Mouse (Mus musculus) hindbrain, embryonic 13.5 days (tissue): ENCODE results near the gene Olfr545. TPM values are rescaled to one million over a fixed set of nuclear protein-coding genes. Genes with fewer than 3 reads are reported as not detected.
A peak's percentile ranks its signal among the peaks of the same experiment; 100 is the strongest.
"Not testable (repeated sequence)": the region's sequence is repeated elsewhere in the genome, so short reads cannot be mapped to it uniquely, and the experiment has no call there.

ENCODE experiments used
- ATAC-seq: fragments of 200-750 bp; cut with Nextera tagmentation; 2 replicates; pipeline ENCODE4 v1.8.0; 2017; ENCODE audit warnings: moderate TSS enrichment; ENCODE audit not compliant: low FRiP score
- H3K27ac ChIP-seq: fragments of 300-500 bp; sonication (generic); 2 replicates; pipeline ENCODE4 v1.5.1; 2015; ENCODE audit warnings: inconsistent platforms, mild to moderate bottlenecking, moderate library complexity
- H3K27me3 ChIP-seq: fragments of 300-500 bp; sonication (generic); 2 replicates; pipeline ENCODE4 v1.6.1; 2015; ENCODE audit warnings: mild to moderate bottlenecking, inconsistent platforms
- H3K36me3 ChIP-seq: fragments of 300-500 bp; sonication (generic); 2 replicates; pipeline ENCODE4 v1.6.1; 2015; ENCODE audit warnings: mild to moderate bottlenecking, inconsistent platforms
- H3K4me1 ChIP-seq: fragments of 300-500 bp; sonication (generic); replicated peaks from 2 replicates; pipeline ENCODE4 v1.6.1; 2015; ENCODE audit warnings: inconsistent platforms
- H3K4me2 ChIP-seq: fragments of 300-500 bp; sonication (generic); 2 replicates; pipeline ENCODE4 v1.6.1; 2015; ENCODE audit warnings: inconsistent platforms, mild to moderate bottlenecking, moderate library complexity
- H3K4me3 ChIP-seq: fragments of 300-500 bp; sonication (generic); 2 replicates; pipeline ENCODE4 v1.5.1; 2015; ENCODE audit warnings: mild to moderate bottlenecking, inconsistent platforms
- H3K9ac ChIP-seq: fragments of 300-500 bp; sonication (generic); 2 replicates; pipeline ENCODE4 v1.6.1; 2015; ENCODE audit warnings: mild to moderate bottlenecking, inconsistent platforms
- H3K9me3 ChIP-seq: fragments of 300-500 bp; sonication (generic); 2 replicates; pipeline ENCODE4 v1.6.1; 2016; ENCODE audit warnings: inconsistent platforms
- WGBS: fragments of 180-500 bp; shearing (Covaris S2); methylation state at CpG from one replicate; pipeline ENCODE4 v1.1.7; 2015; 5-methylcytosine and 5-hydroxymethylcytosine counted together
- polyA plus RNA-seq: library from polyadenylated mRNA; unstranded; fragments of >200 nt; fragmentation: Nextera tagmentation; extraction: Ambion mirVana; gene quantifications from 2 replicates; pipeline ENCODE4 v1.2.1, GENCODE M21; 2015

Gene Olfr545
- polyA plus RNA-seq, 1 experiment from 2014 or later = 0.14 TPM

DNA sequence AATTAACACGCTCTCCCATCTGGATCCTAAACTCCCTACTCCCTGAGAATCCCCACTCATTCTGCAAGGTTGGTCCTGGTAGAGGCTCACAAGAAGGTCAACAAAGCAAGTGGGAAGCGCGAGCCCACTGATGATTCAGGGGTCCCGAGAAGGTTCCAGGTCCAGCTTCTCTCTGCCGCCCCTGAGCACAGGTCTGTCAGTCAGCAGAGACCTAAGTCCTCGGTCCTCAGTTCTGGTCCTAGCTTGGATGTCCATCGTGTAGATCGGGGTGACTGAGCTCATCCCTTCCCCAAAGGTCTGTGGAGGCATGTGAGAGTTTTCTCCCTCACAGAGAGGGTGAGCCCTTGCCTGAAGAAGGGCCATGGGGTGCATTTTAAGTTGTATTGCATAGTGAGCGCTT lies 8.7 kb upstream of the Olfr545 start:
- Histone ChIP-seq H3K4me1 (0 out of 2 replicates have a peak, but pooled peaks cover 3% of the 10 kb centered on the region), H3K27ac (no peak overlapping the region), H3K9me3 (no peaks in the 10 kb centered on the region), H3K9ac (no peak overlapping the region), H3K4me2 (no peak overlapping the region), H3K27me3 (peaks cover 13% of the 10 kb centered on the region; the same call in 1 of the 2 replicates), H3K36me3 (no peaks in the 10 kb centered on the region), H3K4me3 (no peak overlapping the region)
- 91% methylated on average over 9 of the region's 9 CpGs for WGBS
- no peak for ATAC-seq

DNA sequence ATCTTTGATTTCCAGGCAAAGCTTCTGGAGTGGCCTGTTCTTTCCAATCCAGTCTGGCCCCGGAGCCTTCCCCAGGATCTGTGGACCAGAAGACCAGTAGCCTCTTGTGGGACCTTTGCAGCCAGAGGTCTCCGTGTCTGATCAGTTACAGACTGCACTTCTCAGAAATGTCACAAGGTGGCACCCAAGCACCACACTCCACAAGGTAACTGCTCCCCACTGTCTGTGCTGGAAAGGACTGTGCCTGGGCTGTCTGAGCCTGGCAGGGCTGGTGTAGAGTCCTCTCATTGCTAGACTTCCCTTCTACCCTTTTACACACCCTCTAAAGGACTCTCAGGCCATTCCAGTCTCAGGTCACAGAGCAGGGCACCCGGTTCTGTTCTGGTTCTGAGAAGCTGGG lies 7.5 kb upstream of the Olfr545 start:
- Histone ChIP-seq H3K4me2 (no peak overlapping the region), H3K9me3 (no peaks in the 10 kb centered on the region), H3K9ac (no peak overlapping the region), H3K4me3 (no peak overlapping the region), H3K4me1 (no peaks in the 10 kb centered on the region), H3K36me3 (no peaks in the 10 kb centered on the region), H3K27me3 (peaks cover 6% of the 10 kb centered on the region; the same call in 1 of the 2 replicates), H3K27ac (no peak overlapping the region)
- WGBS = 43% methylated on average over 3 of the region's 3 CpGs
- peak; percentile 84 for ATAC-seq

DNA sequence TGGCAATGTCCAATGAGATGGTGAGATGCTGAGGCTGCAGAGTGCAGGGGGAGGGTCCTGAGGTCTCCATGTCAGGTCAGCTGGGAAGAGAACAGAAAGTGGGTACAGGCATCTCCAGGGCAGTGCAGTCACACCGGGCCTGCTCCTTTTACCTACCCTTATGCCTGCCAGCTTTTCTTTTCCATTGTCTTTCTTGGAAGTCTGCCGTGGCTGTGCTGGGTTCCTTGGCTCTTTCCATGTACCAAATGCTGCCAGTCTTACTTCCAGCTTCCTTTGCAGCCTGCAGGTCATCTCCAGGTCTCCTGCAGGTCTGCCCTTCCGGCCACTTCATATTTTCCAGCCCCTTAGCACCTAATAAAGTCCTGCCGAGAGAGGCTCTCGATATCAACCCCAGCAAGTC lies 2.6 kb upstream of the Olfr545 start:
- Histone ChIP-seq H3K27me3 (no peaks in the 10 kb centered on the region), H3K4me3 (no peak overlapping the region), H3K36me3 (no peaks in the 10 kb centered on the region), H3K4me1 (no peaks in the 10 kb centered on the region), H3K27ac (no peak overlapping the region), H3K4me2 (no peak overlapping the region), H3K9me3 (no peaks in the 10 kb centered on the region), H3K9ac (no peak overlapping the region)
- WGBS = 84% methylated on average over 5 of the region's 5 CpGs
- ATAC-seq = no peak

DNA sequence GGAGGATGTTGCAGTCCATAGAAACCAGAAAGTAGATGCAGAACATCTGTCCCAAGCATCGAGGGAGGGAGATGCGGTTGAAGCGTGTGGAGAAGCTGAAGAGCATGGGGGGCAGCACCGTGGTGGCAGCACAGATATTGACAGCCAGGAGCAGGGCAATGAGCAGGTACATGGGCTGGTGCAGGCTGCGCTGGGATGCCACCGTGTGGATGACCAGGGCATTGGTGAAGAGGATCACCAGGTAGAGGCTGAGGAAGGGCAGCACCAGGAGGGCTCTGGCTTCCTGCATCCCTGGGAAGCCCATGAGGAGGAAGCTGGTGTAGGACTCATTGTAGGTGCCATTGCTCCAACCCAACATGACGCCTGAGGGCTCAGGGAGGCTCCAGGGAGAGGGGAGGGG lies 5.0 kb downstream of the Olfr545 start:
- H3K27me3 ChIP-seq, H3K36me3 ChIP-seq, H3K4me3 ChIP-seq, H3K4me2 ChIP-seq, H3K27ac ChIP-seq, H3K4me1 ChIP-seq, ATAC-seq, H3K9ac ChIP-seq, H3K9me3 ChIP-seq: not testable (repeated sequence)
- WGBS = 58% methylated on average over 7 of the region's 7 CpGs

DNA sequence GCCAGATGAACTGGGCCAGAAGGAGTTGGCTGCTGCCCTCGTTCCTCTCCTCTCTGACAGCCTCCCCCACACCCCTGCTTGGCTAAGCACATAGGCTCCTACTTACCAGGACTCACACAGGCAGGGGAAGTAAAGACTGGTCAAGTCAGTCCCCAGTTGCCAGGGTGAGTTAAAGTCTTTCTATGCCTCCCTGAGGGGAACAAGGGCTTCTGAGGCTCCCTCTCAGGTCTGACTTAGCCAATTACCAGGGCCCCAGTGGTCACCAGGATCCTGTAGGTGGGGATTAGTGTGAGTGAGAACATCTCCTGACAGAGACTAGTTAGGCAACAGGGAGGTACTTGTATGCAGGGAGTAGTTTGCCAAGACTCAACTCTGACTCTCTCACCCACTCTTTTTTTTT lies 11.2 kb downstream of the Olfr545 start, which contains the start of gene Olfr544:
TSS of gene Olfr544 (minus strand) at position 153 of the 400 bp plus-strand sequence.
- no peaks in the 10 kb centered on the region for H3K4me1 ChIP-seq
- H3K27me3 ChIP-seq = no peaks in the 10 kb centered on the region
- ATAC-seq = no peak
- H3K4me2 ChIP-seq = no peak within 1 kb of the TSS
- no peak within 1 kb of the TSS for H3K27ac ChIP-seq
- no peak within 1 kb of the TSS for H3K4me3 ChIP-seq
- H3K9me3 ChIP-seq = no peaks in the 10 kb centered on the region
- no peak within 1 kb of the TSS for H3K9ac ChIP-seq
- H3K36me3 ChIP-seq = no peaks in the 10 kb centered on the region
- WGBS = 54% methylated on average over 1 of the region's 1 CpGs

DNA sequence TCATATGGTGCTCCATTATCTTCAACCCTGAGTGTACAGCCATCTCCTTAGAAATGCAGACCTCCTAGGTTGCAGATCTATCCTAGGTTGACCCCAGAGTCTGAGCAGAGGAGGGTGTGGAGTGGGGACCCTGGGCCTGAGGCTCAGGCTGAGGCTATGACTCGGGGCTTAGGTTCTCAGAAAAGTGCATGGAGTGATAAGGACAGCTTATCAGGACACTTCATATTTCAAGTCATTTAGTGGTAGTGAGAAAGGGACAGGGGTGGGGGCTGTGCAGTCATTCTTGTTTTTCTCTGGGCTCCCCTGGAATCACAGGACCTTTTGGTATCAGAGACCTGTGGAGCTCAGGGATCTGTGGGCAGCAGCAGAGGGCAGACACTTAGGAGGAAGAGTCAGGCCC lies 13.3 kb downstream of the Olfr545 start:
- no peak overlapping the region for H3K27ac ChIP-seq
- 95% methylated on average over 1 of the region's 1 CpGs for WGBS
- H3K9me3 ChIP-seq = no peaks in the 10 kb centered on the region
- no peaks in the 10 kb centered on the region for H3K36me3 ChIP-seq
- no peak for ATAC-seq
- no peak overlapping the region for H3K4me3 ChIP-seq
- no peaks in the 10 kb centered on the region for H3K4me1 ChIP-seq
- no peak overlapping the region for H3K4me2 ChIP-seq
- no peak overlapping the region for H3K9ac ChIP-seq
- no peaks in the 10 kb centered on the region for H3K27me3 ChIP-seq

DNA sequence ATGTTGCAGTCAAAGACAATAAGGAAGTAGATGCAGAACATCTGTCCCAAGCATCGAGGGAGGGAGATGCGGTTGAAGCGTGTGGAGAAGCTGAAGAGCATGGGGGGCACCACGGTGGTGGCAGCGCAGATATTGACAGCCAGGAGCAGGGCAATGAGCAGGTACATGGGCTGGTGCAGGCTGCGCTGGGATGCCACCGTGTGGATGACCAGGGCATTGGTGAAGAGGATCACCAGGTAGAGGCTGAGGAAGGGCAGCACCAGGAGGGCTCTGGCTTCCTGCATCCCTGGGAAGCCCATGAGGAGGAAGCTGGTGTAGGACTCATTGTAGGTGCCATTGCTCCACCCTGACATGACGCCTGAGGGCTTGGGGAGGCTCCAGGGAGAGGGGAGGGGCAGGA lies 14.6 kb downstream of the Olfr545 start:
- not testable (repeated sequence) for H3K9ac ChIP-seq, H3K9me3 ChIP-seq, H3K27me3 ChIP-seq, H3K4me3 ChIP-seq, H3K4me2 ChIP-seq, ATAC-seq, H3K27ac ChIP-seq, H3K4me1 ChIP-seq, H3K36me3 ChIP-seq
- WGBS = 66% methylated on average over 8 of the region's 8 CpGs

DNA sequence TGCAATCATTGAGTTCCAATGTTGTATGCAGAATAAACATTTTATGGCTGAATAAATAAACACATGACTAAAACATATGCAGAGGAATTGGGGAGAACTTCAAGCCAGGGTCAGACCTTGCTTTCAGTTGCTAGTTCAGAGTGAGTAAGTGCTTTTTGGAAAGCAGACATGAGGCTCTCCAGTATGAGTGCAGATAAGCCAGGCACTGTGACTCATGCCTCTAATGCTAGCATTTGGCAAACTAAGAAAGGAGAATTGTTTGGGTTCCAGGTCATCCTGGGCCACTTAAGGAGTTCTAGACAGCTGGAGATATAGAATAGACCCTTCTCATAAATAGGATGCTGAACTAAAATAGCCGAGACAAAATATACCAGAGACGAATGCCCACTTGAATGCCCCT lies 15.7 kb downstream of the Olfr545 start:
- Histone ChIP-seq H3K27ac (no peak overlapping the region), H3K4me1 (no peaks in the 10 kb centered on the region), H3K4me2 (no peak overlapping the region), H3K4me3 (no peak overlapping the region), H3K27me3 (no peaks in the 10 kb centered on the region), H3K9ac (no peak overlapping the region), H3K9me3 (no peaks in the 10 kb centered on the region), H3K36me3 (no peaks in the 10 kb centered on the region)
- no peak for ATAC-seq
- WGBS = 96% methylated on average over 2 of the region's 2 CpGs

DNA sequence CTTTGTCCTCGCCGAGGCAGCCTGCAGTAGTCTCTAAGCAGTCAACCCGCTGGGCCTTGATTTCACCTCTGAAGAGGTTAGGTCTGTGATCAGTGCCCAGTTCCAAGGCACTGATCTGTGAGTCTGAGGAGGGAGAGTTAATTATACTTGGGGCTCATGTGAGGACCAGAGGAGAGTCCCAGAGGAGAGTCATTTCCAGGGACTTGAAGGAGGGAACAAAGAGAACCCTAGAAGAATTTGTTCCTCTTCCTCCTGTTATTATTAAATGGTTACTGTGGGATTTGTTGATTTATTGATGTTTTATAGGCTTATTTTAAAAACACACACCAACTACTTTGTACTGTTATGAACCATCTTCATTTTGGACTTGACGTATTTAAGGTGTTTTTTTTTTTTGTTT lies 17.8 kb downstream of the Olfr545 start, which contains the start of gene Olfr543:
TSS of gene Olfr543 (minus strand) at position 101 of the 400 bp plus-strand sequence.
- Histone ChIP-seq H3K27ac (no peak within 1 kb of the TSS), H3K36me3 (peaks cover 4% of the 10 kb centered on the region; the same call in 1 of the 2 replicates), H3K4me2 (no peak within 1 kb of the TSS), H3K4me1 (no peaks in the 10 kb centered on the region), H3K9ac (no peak within 1 kb of the TSS), H3K4me3 (no peak within 1 kb of the TSS), H3K27me3 (no peaks in the 10 kb centered on the region), H3K9me3 (no peaks in the 10 kb centered on the region)
- WGBS = 94% methylated on average over 4 of the region's 4 CpGs
- no peak for ATAC-seq

DNA sequence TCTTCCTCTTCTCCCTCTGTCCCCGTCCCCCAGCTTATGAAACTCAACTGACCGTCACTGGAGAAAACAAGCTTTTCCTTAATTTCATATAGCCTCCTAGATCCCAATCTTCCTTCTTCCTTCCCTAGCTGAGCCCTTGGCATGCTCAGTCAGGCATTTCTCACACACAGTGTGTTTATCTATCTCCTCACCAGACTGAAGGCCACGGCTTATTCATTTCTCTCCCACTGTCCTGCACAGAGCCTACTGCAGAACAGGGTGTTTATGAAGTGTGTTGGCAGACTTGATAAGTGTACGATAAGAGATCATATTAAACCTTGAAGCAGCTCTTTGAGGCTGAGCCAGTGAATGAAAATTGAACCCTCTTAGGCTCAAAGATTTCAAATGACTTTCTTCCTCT lies 18.6 kb downstream of the Olfr545 start:
- Histone ChIP-seq H3K36me3 (peaks cover 4% of the 10 kb centered on the region; the same call in 1 of the 2 replicates), H3K4me1 (no peaks in the 10 kb centered on the region), H3K4me3 (no peak overlapping the region), H3K9ac (no peak overlapping the region), H3K4me2 (no peak overlapping the region), H3K27ac (no peak overlapping the region), H3K27me3 (no peaks in the 10 kb centered on the region), H3K9me3 (no peaks in the 10 kb centered on the region)
- no peak for ATAC-seq
- 95% methylated on average over 4 of the region's 4 CpGs for WGBS

DNA sequence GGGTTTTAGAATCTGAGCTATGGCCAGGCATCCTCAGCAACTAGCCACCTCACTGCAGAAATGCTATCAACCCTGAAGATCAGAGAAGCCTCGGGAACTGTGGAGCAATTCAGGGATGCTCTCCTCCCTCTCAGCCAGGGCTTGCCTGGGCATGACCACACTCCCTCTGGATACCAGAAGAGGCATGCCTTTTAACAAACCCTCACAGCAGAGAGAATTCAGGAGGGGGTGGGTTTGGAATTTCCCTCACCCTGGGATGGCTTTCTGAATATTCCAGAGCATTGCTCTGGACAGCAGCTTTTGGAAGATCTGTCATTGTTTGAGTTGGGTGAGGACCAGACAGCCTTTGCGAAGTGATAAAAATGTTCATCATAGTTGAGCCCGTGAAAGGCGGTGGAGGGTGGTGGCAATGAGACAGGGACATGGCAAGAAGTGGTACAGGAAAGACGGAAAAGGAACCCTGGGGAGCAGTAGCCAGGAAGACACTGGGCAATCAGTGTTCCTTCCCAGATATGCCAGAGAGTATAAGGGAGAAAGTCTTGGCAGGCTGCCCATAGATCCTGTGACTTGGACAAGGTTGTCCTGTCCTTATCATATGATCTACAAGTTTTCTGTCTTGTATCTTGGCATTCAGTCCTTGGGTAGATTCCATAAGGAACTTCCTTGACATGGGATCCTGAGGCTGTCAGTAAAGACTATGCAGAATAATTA lies 19.9 kb downstream of the Olfr545 start:
- no peak overlapping the region for H3K4me2 ChIP-seq
- no peak overlapping the region for H3K27ac ChIP-seq
- H3K9ac ChIP-seq = no peak overlapping the region
- no peak for ATAC-seq
- H3K9me3 ChIP-seq = no peaks in the 10 kb centered on the region
- H3K36me3 ChIP-seq = peaks cover 6% of the 10 kb centered on the region; the same call in 1 of the 2 replicates
- no peaks in the 10 kb centered on the region for H3K27me3 ChIP-seq
- no peaks in the 10 kb centered on the region for H3K4me1 ChIP-seq
- 79% methylated on average over 5 of the region's 5 CpGs for WGBS
- H3K4me3 ChIP-seq = no peak overlapping the region

DNA sequence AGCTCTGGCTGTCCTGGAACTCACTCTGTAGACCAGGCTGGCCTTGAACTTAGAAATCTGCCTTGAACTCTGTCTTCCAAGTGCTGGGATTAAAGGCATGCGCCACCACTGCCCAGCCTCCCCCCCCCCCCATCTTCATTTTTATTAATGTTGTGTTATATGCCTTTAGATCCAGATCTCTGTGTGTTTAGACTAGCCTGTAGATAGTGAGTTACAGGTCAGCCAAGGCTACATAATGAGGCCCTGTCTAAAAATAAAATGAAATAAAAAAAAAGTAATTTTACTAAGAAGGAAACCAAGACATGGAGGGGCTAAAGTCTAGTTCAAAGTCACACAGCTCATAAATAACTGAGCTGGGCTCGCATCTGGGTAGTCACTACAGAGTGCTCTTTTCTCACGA lies 20.4 kb downstream of the Olfr545 start:
- Histone ChIP-seq H3K9ac (no peak overlapping the region), H3K4me2 (no peak overlapping the region), H3K27ac (no peak overlapping the region), H3K27me3 (no peaks in the 10 kb centered on the region), H3K4me3 (no peak overlapping the region), H3K4me1 (no peaks in the 10 kb centered on the region), H3K36me3 (peaks cover 6% of the 10 kb centered on the region; the same call in 1 of the 2 replicates), H3K9me3 (no peaks in the 10 kb centered on the region)
- no peak for ATAC-seq
- 86% methylated on average over 3 of the region's 3 CpGs for WGBS

DNA sequence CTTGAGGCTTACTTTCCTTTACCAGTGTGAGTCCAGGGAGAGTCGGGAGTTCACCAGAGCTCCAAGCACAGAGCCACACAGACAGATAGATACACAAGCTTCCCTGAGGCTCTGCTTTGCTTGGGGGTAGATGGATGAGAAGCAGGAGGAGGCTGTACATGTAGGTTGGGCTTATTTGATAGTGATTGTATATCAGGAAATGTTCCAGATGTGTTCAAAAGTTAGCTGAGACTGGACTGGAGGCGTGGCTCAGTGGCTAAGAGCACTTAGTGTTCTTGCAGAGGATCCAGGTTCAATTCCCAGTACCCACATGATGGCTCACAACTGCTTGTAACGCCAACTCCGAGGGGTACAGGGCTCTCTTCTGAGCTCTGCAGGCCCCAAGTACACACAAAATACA lies 20.9 kb downstream of the Olfr545 start:
- no peaks in the 10 kb centered on the region for H3K9me3 ChIP-seq
- H3K27me3 ChIP-seq = no peaks in the 10 kb centered on the region
- no peak overlapping the region for H3K27ac ChIP-seq
- no peak for ATAC-seq
- no peaks in the 10 kb centered on the region for H3K4me1 ChIP-seq
- H3K36me3 ChIP-seq = peaks cover 6% of the 10 kb centered on the region; the same call in 1 of the 2 replicates
- no peak overlapping the region for H3K9ac ChIP-seq
- H3K4me3 ChIP-seq = no peak overlapping the region
- no peak overlapping the region for H3K4me2 ChIP-seq
- 90% methylated on average over 4 of the region's 4 CpGs for WGBS
